Mouse (Mus musculus) cerebellum, adult 2 months (tissue): ENCODE measurements around the gene Exosc1. TPM values are rescaled to one million over a fixed set of nuclear protein-coding genes. Genes with fewer than 3 reads are reported as not detected.

Experiments
- DNase-seq, 2 experiments: peaks; one replicate each; pipeline ENCODE4 v3.0.0; 2021
- H3K27ac ChIP-seq: fragments of 200-500 bp; 2 replicates; pipeline ENCODE4 v1.5.1; 2012; ENCODE audit warnings: low read length, control low read depth, inconsistent platforms; ENCODE audit not compliant: insufficient read depth
- H3K27me3 ChIP-seq: fragments of 200-500 bp; 2 replicates; pipeline ENCODE4 v1.6.1; 2012; ENCODE audit warnings: inconsistent platforms, mild to moderate bottlenecking, low read length, moderate library complexity; ENCODE audit not compliant: control insufficient read depth, insufficient read depth
- H3K4me1 ChIP-seq: fragments of 200-500 bp; 2 replicates; pipeline ENCODE4 v1.6.1; 2011; ENCODE audit warnings: low read length; ENCODE audit not compliant: control insufficient read depth, insufficient read depth
- H3K4me3 ChIP-seq: fragments of 200-500 bp; replicated peaks from 2 replicates; pipeline ENCODE3; 2011; ENCODE audit warnings: mild to moderate bottlenecking, low read depth, low read length, control low read depth; ENCODE audit not compliant: insufficient read depth
- CTCF ChIP-seq: fragments of 200-500 bp; IDR thresholded peaks from 2 replicates; pipeline ENCODE4 v1.5.1; 2011; ENCODE audit warnings: low read depth, mild to moderate bottlenecking, control low read depth, low read length, moderate library complexity, borderline replicate concordance; ENCODE audit not compliant: insufficient read depth
- POLR2A ChIP-seq: fragments of 200-500 bp; IDR thresholded peaks from 2 replicates; pipeline ENCODE4 v1.6.1; 2011; ENCODE audit warnings: low read length, control low read depth, borderline replicate concordance; ENCODE audit not compliant: insufficient read depth
- WGBS: fragments of 180-500 bp; shearing (Covaris S2); methylation state at CpG from one replicate; pipeline ENCODE4 v1.1.7; 2018; 5-methylcytosine and 5-hydroxymethylcytosine counted together
- polyA plus RNA-seq: library from polyadenylated mRNA; depleted of rRNA; stranded (reverse); fragments of >200 nt; gene quantifications from 2 replicates; pipeline ENCODE4 v1.2.3, GENCODE M21; 2012

Gene Exosc1
- polyA plus RNA-seq, 1 experiment = 25.6 TPM

GRCm38 (mm10) chr19:41912121-41913080 is 20.8 kb downstream of the Exosc1 start:
- Histone ChIP-seq H3K4me1 (no peaks in the 10 kb centered on the region), H3K4me3 (peak overlapping the region; percentile 100), H3K27ac (peak overlapping the region; percentile 79), H3K27me3 (no peaks in the 10 kb centered on the region)
- TF ChIP-seq CTCF = no peak
- no peak for TF ChIP-seq POLR2A
- peak; percentile 62 to 66 for DNase-seq
- under 1% methylated on average over 53 of the region's 53 CpGs for WGBS

GRCm38 (mm10) chr19:41911178-41912073 is 21.8 kb downstream of the Exosc1 start, which contains the start of gene Pgam1:
Pgam1 (plus strand) TSS chr19:41911923.
- DNase-seq = peak; percentile 97
- H3K27ac ChIP-seq = peak within 1 kb of the TSS; percentile 90
- H3K4me3 ChIP-seq = peak within 1 kb of the TSS; percentile 100
- 3% methylated on average over 54 of the region's 54 CpGs for WGBS
- TF ChIP-seq CTCF (no peak), POLR2A (peak; percentile 89)
- H3K4me1 ChIP-seq = peaks cover 4% of the 10 kb centered on the region; the same call in 1 of the 2 replicates
- H3K27me3 ChIP-seq = no peaks in the 10 kb centered on the region

- TF ChIP-seq CTCF (no peak), POLR2A (no peak)
- 88% methylated on average over 2 of the region's 2 CpGs for WGBS
- no peak for DNase-seq
- Histone ChIP-seq H3K4me1 (peaks cover 4% of the 10 kb centered on the region; the same call in 1 of the 2 replicates), H3K4me3 (no peak overlapping the region), H3K27me3 (no peaks in the 10 kb centered on the region), H3K27ac (no peak overlapping the region)
Observed at GRCm38 (mm10) chr19:41910396-41910795, 22.8 kb downstream of the Exosc1 start.

- H3K4me1 ChIP-seq = peaks cover 4% of the 10 kb centered on the region; the same call in 1 of the 2 replicates
- TF ChIP-seq POLR2A (no peak), CTCF (no peak)
- no peak for DNase-seq
- 72% methylated on average over 3 of the region's 3 CpGs for WGBS
- H3K27ac ChIP-seq = no peak overlapping the region
- no peaks in the 10 kb centered on the region for H3K27me3 ChIP-seq
- no peak overlapping the region for H3K4me3 ChIP-seq
Observed at GRCm38 (mm10) chr19:41908736-41909135, 24.5 kb downstream of the Exosc1 start.

- no peak for TF ChIP-seq CTCF
- TF ChIP-seq POLR2A = no peak
- Histone ChIP-seq H3K27ac (no peak overlapping the region), H3K4me3 (no peak overlapping the region), H3K27me3 (no peaks in the 10 kb centered on the region), H3K4me1 (peaks cover 4% of the 10 kb centered on the region; the same call in 1 of the 2 replicates)
- DNase-seq = no peak
- 27% methylated on average over 8 of the region's 8 CpGs for WGBS
Observed at GRCm38 (mm10) chr19:41907079-41907760, 26.0 kb downstream of the Exosc1 start.

- Histone ChIP-seq H3K27ac (no peak overlapping the region), H3K4me3 (no peak overlapping the region), H3K27me3 (no peaks in the 10 kb centered on the region; the same call in 1 of the 2 replicates), H3K4me1 (peaks cover 4% of the 10 kb centered on the region; the same call in 1 of the 2 replicates)
- no peak for TF ChIP-seq POLR2A
- no peak for TF ChIP-seq CTCF
- WGBS = 50% methylated on average over 6 of the region's 6 CpGs
- no peak for DNase-seq
Observed at GRCm38 (mm10) chr19:41906311-41907078, 26.7 kb downstream of the Exosc1 start.

- Histone ChIP-seq H3K4me1 (peaks cover 4% of the 10 kb centered on the region; the same call in 1 of the 2 replicates), H3K27me3 (no peaks in the 10 kb centered on the region; the same call in 1 of the 2 replicates), H3K4me3 (no peak overlapping the region), H3K27ac (no peak overlapping the region)
- DNase-seq = no peak
- TF ChIP-seq CTCF (no peak), POLR2A (no peak)
- 93% methylated on average over 2 of the region's 2 CpGs for WGBS
Observed at GRCm38 (mm10) chr19:41905246-41905645, 28.0 kb downstream of the Exosc1 start.
